Mouse (Mus musculus) megakaryocyte progenitor cell, adult 5-6 weeks (primary cell): ENCODE data around the gene Nckipsd. TPM values are rescaled to one million over a fixed set of nuclear protein-coding genes. Genes with fewer than 3 reads are reported as not detected.
A peak's percentile ranks its signal among the peaks of the same experiment; 100 is the strongest.

Experiments
- ATAC-seq: replicated peaks from 2 replicates; pipeline ENCODE4 v1.8.0; 2016; ENCODE audit warnings: mild to moderate bottlenecking, moderate TSS enrichment, inconsistent platforms; ENCODE audit not compliant: poor library complexity
- total RNA-seq, 2 experiments: library from RNA; stranded (forward) in 1 of 2; stranded (reverse) in 1 of 2; fragments of 157-497, 149-512 nt in 1 of 2; fragments of 200-1000 nt in 1 of 2; gene quantifications; 2 replicates each; pipeline versions ENCODE4 v1.2.3 to v1.2.4; 2015 to 2017

Nckipsd gene
- total RNA-seq, 2 experiments from 2014 or later, result 5.5 to 8.7 TPM

GRCm38 (mm10) chr9:108845390-108845789 is 37.2 kb downstream of the Nckipsd start:
- ATAC-seq, result no peak

DNA sequence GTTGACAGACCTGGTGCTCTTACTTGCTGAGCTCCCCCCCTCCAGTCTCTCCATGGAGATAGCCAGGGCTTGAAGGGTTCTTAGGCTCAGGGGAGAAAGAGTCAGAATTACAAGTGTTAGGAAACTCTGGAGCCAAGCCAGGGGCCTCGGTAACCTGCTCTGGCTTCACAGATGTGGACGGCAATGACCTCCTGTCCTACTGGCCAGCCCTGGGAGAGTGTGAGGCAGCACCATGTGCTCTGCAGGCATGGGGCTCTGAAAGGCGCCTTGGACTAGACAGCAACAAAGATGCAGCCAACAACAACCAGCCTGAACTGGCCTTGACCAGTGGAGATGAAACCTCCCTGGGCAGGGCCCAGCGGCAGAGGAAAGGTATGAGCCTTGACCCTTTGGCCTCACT is 39.2 kb downstream of the Nckipsd start:
- ATAC-seq, result no peak

DNA sequence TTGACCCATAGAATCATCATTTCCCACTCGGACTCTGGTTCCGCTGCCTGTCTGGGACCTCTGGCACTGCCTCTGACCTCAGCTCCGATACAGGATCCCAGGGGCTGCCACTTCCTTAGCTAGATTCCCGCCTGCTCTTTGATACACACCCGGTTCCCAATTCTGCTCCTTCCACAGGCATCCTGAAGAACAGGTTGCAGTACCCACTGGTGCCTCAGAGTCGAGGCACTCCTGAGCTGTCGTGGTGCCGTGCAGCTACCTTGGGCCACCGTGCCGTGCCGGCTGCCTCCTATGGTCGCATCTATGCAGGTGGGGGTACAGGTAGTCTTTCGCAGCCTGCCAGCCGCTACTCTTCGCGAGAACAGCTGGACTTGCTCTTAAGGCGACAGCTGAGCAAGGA is 40.3 kb downstream of the Nckipsd start:
- no peak for ATAC-seq

- no peak for ATAC-seq
Measured at GRCm38 (mm10) chr9:108852976-108853375, 44.8 kb downstream of the Nckipsd start, which contains the start of gene Slc26a6. Gene Slc26a6 (plus strand): TSS chr9:108853283.

DNA sequence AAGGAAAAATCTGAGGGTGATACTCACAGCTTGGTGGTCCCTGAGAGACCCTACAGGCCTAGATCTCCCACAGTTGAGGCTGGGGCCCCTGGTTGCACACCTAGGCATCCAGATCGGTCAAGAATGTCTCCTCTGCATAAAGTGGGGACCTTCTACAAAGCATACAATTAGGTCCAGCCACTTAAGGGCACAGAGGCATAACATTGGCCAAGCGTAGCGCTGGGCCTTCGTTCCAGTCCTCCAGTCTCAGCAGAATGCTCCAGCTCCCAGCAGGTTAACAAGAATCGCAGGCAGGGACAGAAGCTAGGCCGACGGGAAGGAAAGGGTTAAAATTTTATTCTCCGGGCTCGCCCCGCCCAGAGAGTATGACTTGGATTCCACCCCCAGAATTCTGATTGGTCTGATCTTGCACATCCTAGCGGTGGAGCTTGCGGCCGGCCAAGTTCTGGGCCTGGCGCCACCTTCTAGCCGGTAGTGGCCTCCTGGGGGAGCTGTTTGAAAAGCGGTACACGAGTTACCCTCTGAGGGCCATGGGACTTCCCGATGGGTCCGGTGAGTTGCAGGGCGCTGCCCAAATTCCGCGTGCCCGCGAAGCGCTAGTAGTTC is 45.6 kb downstream of the Nckipsd start:
- peak; percentile 89 for ATAC-seq

GRCm38 (mm10) chr9:108854241-108854696 is 46.1 kb downstream of the Nckipsd start:
- peak; percentile 88 for ATAC-seq

- no peak for ATAC-seq
Measured at GRCm38 (mm10) chr9:108855335-108855734, 47.2 kb downstream of the Nckipsd start.

DNA sequence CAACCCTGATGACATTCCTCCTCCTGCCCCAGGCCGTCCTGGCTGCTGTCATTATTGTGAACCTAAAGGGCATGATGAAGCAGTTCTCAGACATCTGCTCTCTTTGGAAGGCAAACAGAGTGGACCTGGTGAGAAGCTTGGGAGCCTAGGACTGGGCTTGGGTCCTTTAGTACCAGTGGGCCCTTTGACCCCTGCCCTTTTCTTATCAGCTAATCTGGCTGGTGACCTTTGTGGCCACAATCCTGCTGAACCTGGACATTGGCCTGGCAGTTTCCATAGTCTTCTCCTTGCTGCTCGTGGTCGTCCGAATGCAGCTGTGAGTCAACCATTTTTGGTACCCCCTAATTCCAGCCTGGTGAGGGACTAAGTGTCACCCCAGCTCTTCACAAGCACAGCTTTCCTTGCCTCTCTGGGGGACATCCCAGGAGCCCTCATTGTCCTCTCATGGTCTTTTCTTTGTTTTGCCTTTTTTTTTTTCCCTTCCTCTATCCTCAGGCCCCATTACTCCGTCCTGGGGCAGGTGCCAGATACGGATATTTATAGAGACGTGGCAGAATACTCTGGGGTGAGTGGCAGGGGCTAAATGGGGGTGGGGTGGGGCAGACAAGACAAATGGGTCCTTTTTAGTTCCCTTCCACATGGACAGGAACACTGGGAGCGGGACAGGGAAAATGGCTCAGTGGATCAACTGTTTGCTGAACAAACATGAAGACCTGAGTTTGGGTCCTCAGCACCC is 50.8 kb downstream of the Nckipsd start:
- ATAC-seq, result no peak

Other genes starting within 250 kb of the Nckipsd start
- 266 and 290 TPM in 2 replicates for gene Impdh2, start 248.1 kb upstream of the Nckipsd start, total RNA-seq (2015)
- gene Impdh2, start 248.1 kb upstream of the Nckipsd start, total RNA-seq (2017), result 342 and 372 TPM in 2 replicates
- 33.7 and 36.8 TPM in 2 replicates for gene Ndufaf3, start 240.9 kb upstream of the Nckipsd start, total RNA-seq (2015)
- gene Ndufaf3, start 240.9 kb upstream of the Nckipsd start, total RNA-seq (2017), result 7.3 and 22.1 TPM in 2 replicates
- gene Dalrd3, start 238.5 kb upstream of the Nckipsd start, total RNA-seq (2015), result 95.3 and 103 TPM in 2 replicates
- gene Dalrd3, start 238.5 kb upstream of the Nckipsd start, total RNA-seq (2017), result 42.7 and 43.4 TPM in 2 replicates
- gene Wdr6, start 229.6 kb upstream of the Nckipsd start, total RNA-seq (2015), result 9.8 and 10.2 TPM in 2 replicates
- gene Wdr6, start 229.6 kb upstream of the Nckipsd start, total RNA-seq (2017), result 15.5 and 17.4 TPM in 2 replicates
- gene P4htm, start 210.7 kb upstream of the Nckipsd start, total RNA-seq (2015), result 0.39 and 1.2 TPM in 2 replicates
- 1.00 and 1.8 TPM in 2 replicates for gene P4htm, start 210.7 kb upstream of the Nckipsd start, total RNA-seq (2017)
- 20.0 and 20.1 TPM in 2 replicates for gene Arih2, start 159.0 kb upstream of the Nckipsd start, total RNA-seq (2015)
- 42.5 and 47.4 TPM in 2 replicates for gene Arih2, start 159.0 kb upstream of the Nckipsd start, total RNA-seq (2017)
- gene Slc25a20, start 146.3 kb upstream of the Nckipsd start, total RNA-seq (2015), result 18.5 and 21.5 TPM in 2 replicates
- gene Slc25a20, start 146.3 kb upstream of the Nckipsd start, total RNA-seq (2017), result 26.0 and 28.3 TPM in 2 replicates
- gene Prkar2a, start 119.1 kb upstream of the Nckipsd start, total RNA-seq (2015), result 20.0 and 21.9 TPM in 2 replicates
- gene Prkar2a, start 119.1 kb upstream of the Nckipsd start, total RNA-seq (2017), result 17.4 and 29.2 TPM in 2 replicates
- gene Ip6k2, start 24.6 kb upstream of the Nckipsd start, total RNA-seq (2015), result 12.9 and 21.1 TPM in 2 replicates
- 40.9 and 50.6 TPM in 2 replicates for gene Ip6k2, start 24.6 kb upstream of the Nckipsd start, total RNA-seq (2017)
- gene Celsr3, start 18.0 kb downstream of the Nckipsd start, total RNA-seq (2015), result 4.5 and 5.4 TPM in 2 replicates
- gene Celsr3, start 18.0 kb downstream of the Nckipsd start, total RNA-seq (2017), result 1.5 and 2.5 TPM in 2 replicates
- gene Slc26a6, start 44.9 kb downstream of the Nckipsd start, total RNA-seq (2015), result 7.2 and 11.7 TPM in 2 replicates
- 3.0 and 4.7 TPM in 2 replicates for gene Slc26a6, start 44.9 kb downstream of the Nckipsd start, total RNA-seq (2017)
- gene Tmem89, start 106.3 kb downstream of the Nckipsd start, total RNA-seq (2015), result 0.35 TPM in 1 of 2 replicates, not detected in the other
- gene Tmem89, start 106.3 kb downstream of the Nckipsd start, total RNA-seq (2017), result 0.08 TPM in 1 of 2 replicates, not detected in the other
- 144 and 157 TPM in 2 replicates for gene Uqcrc1, start 128.3 kb downstream of the Nckipsd start, total RNA-seq (2015)
- gene Uqcrc1, start 128.3 kb downstream of the Nckipsd start, total RNA-seq (2017), result 256 and 338 TPM in 2 replicates
- gene Col7a1, start 145.2 kb downstream of the Nckipsd start, total RNA-seq (2015), result 0.02 and 0.12 TPM in 2 replicates
- 0.12 and 1.3 TPM in 2 replicates for gene Col7a1, start 145.2 kb downstream of the Nckipsd start, total RNA-seq (2017)
- gene Ucn2, start 177.6 kb downstream of the Nckipsd start, total RNA-seq (2015), result not detected in 2 replicates
- gene Ucn2, start 177.6 kb downstream of the Nckipsd start, total RNA-seq (2017), result not detected in 2 replicates
- gene Pfkfb4, start 183.4 kb downstream of the Nckipsd start, total RNA-seq (2015), result 3.9 and 5.9 TPM in 2 replicates
- gene Pfkfb4, start 183.4 kb downstream of the Nckipsd start, total RNA-seq (2017), result 12.8 and 13.5 TPM in 2 replicates
- 19.7 and 20.5 TPM in 2 replicates for gene Shisa5, start 230.2 kb downstream of the Nckipsd start, total RNA-seq (2015)
- gene Shisa5, start 230.2 kb downstream of the Nckipsd start, total RNA-seq (2017), result 74.8 and 94.4 TPM in 2 replicates